Mouse (Mus musculus) myocyte (in vitro differentiated cells): ENCODE measurements around the gene Gm17359.

Experiments
- CEBPB ChIP-seq: IDR thresholded peaks from 2 replicates; pipeline ENCODE4 v1.6.1; 2011; ENCODE audit warnings: mild to moderate bottlenecking, moderate library complexity; ENCODE audit not compliant: poor library complexity, insufficient read depth, severe bottlenecking
- E2F4 ChIP-seq: IDR thresholded peaks from one replicate; pipeline ENCODE4 v1.6.1; 2011; ENCODE audit warnings: mild to moderate bottlenecking, control low read depth, moderate library complexity; ENCODE audit not compliant: insufficient read depth
- MAX ChIP-seq: IDR thresholded peaks from one replicate; pipeline ENCODE4 v1.6.1; 2011; ENCODE audit warnings: low read depth, mild to moderate bottlenecking, control low read depth
- MYOD1 ChIP-seq, 3 experiments: IDR thresholded peaks; one replicate each; pipeline ENCODE4 v1.6.1; 2011; ENCODE audit warnings: control low read depth in 2 of 3, low read depth in 2 of 3, mild to moderate bottlenecking in 2 of 3, moderate library complexity in 1 of 3; ENCODE audit not compliant: insufficient read length in 2 of 3, control insufficient read depth in 1 of 3
- MYOG ChIP-seq, 3 experiments: IDR thresholded peaks; one replicate each; pipeline ENCODE4 v1.6.1; 2011; ENCODE audit warnings: control low read depth in 2 of 3, low read depth in 2 of 3, mild to moderate bottlenecking in 2 of 3; ENCODE audit not compliant: insufficient read length in 2 of 3, control insufficient read depth in 1 of 3, insufficient read depth in 1 of 3
- POLR2A ChIP-seq: IDR thresholded peaks from one replicate; pipeline ENCODE4 v1.6.1; 2011; ENCODE audit warnings: low read depth, mild to moderate bottlenecking, control low read depth, moderate library complexity; ENCODE audit not compliant: insufficient read length
- POLR2AphosphoS2 ChIP-seq: IDR thresholded peaks from one replicate; pipeline ENCODE4 v1.6.1; 2011; ENCODE audit warnings: low read depth, control low read depth; ENCODE audit not compliant: insufficient read length
- REST ChIP-seq: IDR thresholded peaks from one replicate; pipeline ENCODE4 v1.6.1; 2011; ENCODE audit warnings: mild to moderate bottlenecking, control low read depth, moderate library complexity; ENCODE audit not compliant: insufficient read depth, insufficient read length
- SRF ChIP-seq: IDR thresholded peaks from one replicate; pipeline ENCODE4 v1.6.1; 2011; ENCODE audit warnings: low read depth; ENCODE audit not compliant: control insufficient read depth, insufficient read length
- TCF12 ChIP-seq: IDR thresholded peaks from one replicate; pipeline ENCODE4 v1.6.1; 2011; ENCODE audit warnings: mild to moderate bottlenecking, control low read depth; ENCODE audit not compliant: poor library complexity, insufficient read depth, severe bottlenecking
- USF1 ChIP-seq: IDR thresholded peaks from one replicate; pipeline ENCODE4 v1.6.1; 2011; ENCODE audit warnings: low read depth, mild to moderate bottlenecking, control low read depth, moderate library complexity

DNA sequence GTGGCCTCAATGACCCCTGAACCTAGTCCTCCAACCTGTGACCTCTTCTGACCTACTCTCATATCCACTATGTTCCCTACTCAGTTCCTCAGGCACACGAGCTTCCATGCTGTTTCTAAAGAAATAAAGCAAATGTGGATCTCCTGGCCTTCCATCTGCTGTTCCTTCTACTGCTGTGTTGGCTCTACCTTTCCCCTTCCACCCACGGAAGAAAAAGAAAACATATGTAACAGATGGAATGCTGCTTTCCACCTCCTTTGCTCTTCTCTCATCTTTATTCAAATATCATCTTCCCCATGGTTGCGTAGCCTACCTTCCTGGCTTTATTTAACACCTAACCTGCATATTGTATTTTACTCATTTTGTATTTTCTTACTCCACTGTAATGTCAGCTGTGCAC, 47.4 kb upstream of the Gm17359 start:
- TF ChIP-seq POLR2A (no peak), MAX (no peak), USF1 (no peak), TCF12 (no peak), SRF (no peak), MYOG (IDR thresholded peaks at IDR 0.05; ENCODE audit: control insufficient read depth in 1 of 3, insufficient read depth in 1 of 3, insufficient read length in 2 of 3, low read depth in 2 of 3) (no peak), MYOD1 (IDR thresholded peaks at IDR 0.05; ENCODE audit: control insufficient read depth in 1 of 3, insufficient read length in 2 of 3, low read depth in 2 of 3) (no peak), POLR2AphosphoS2 (no peak), E2F4 (no peak), CEBPB (no peak), REST (no peak)
